Mouse (Mus musculus) lung, adult 2 months (tissue): ENCODE data around the gene Mllt3. TPM values are rescaled to one million over a fixed set of nuclear protein-coding genes. Genes with fewer than 3 reads are reported as not detected.

ENCODE experiments used
- DNase-seq: peaks from one replicate; pipeline ENCODE4 v3.0.0; 2022
- H3K4me1 ChIP-seq: fragments of 200-500 bp; 2 replicates; pipeline ENCODE4 v1.6.1; 2011; ENCODE audit warnings: low read length; ENCODE audit not compliant: control insufficient read depth, insufficient read depth
- H3K4me3 ChIP-seq: fragments of 200-500 bp; replicated peaks from 2 replicates; pipeline ENCODE3; 2011; ENCODE audit warnings: low read depth, mild to moderate bottlenecking, control low read depth, low read length; ENCODE audit errors: extremely low read depth
- CTCF ChIP-seq: fragments of 200-500 bp; IDR thresholded peaks from 2 replicates; pipeline ENCODE4 v1.5.1; 2011; ENCODE audit warnings: mild to moderate bottlenecking, low read length, control low read depth; ENCODE audit not compliant: insufficient read depth
- POLR2A ChIP-seq: fragments of 200-500 bp; IDR thresholded peaks from 2 replicates; pipeline ENCODE4 v1.6.1; 2011; ENCODE audit warnings: low read depth, mild to moderate bottlenecking, control low read depth, low read length, borderline replicate concordance; ENCODE audit errors: extremely low read depth
- WGBS: fragments of 180-500 bp; shearing (Covaris S2); methylation state at CpG from one replicate; pipeline ENCODE4 v1.1.7; 2018; 5-methylcytosine and 5-hydroxymethylcytosine counted together
- polyA plus RNA-seq: library from polyadenylated mRNA; depleted of rRNA; stranded (reverse); fragments of >200 nt; gene quantifications from 2 replicates; pipeline ENCODE4 v1.2.3, GENCODE M21; 2012

Mllt3 gene
- polyA plus RNA-seq, 1 experiment = 8.5 TPM

GRCm38 (mm10) chr4:87866564-87866963 is 166.6 kb downstream of the Mllt3 start:
- 73% methylated on average over 3 of the region's 3 CpGs for WGBS
- H3K4me1 ChIP-seq = no peaks in the 10 kb centered on the region
- H3K4me3 ChIP-seq = no peak overlapping the region
- TF ChIP-seq POLR2A = no peak
- TF ChIP-seq CTCF = no peak
- DNase-seq = no peak

- DNase-seq = no peak
- Histone ChIP-seq H3K4me1 (no peaks in the 10 kb centered on the region), H3K4me3 (no peak overlapping the region)
- no peak for TF ChIP-seq POLR2A
- TF ChIP-seq CTCF = no peak
- 58% methylated on average over 3 of the region's 3 CpGs for WGBS
Measured at GRCm38 (mm10) chr4:87865848-87866247, 167.3 kb downstream of the Mllt3 start.

- TF ChIP-seq POLR2A (no peak), CTCF (no peak)
- no peak overlapping the region for H3K4me3 ChIP-seq
- WGBS = 78% methylated on average over 3 of the region's 3 CpGs
- no peaks in the 10 kb centered on the region for H3K4me1 ChIP-seq
- DNase-seq = no peak
Measured at GRCm38 (mm10) chr4:87865041-87865440, 168.1 kb downstream of the Mllt3 start.

GRCm38 (mm10) chr4:87863212-87863611 is 170.0 kb downstream of the Mllt3 start:
- 94% methylated on average over 5 of the region's 5 CpGs for WGBS
- TF ChIP-seq CTCF (no peak), POLR2A (no peak)

GRCm38 (mm10) chr4:87860723-87861122 is 172.4 kb downstream of the Mllt3 start:
- Histone ChIP-seq H3K4me1 (no peaks in the 10 kb centered on the region), H3K4me3 (no peak overlapping the region)
- no peak for DNase-seq
- 97% methylated on average over 5 of the region's 5 CpGs for WGBS
- TF ChIP-seq POLR2A (no peak), CTCF (no peak)

More at GRCm38 (mm10) chr4:87863212-87863611, 170.0 kb downstream of the Mllt3 start:
- H3K4me1 ChIP-seq = no peaks in the 10 kb centered on the region
- no peak for DNase-seq
- H3K4me3 ChIP-seq = no peak overlapping the region

GRCm38 (mm10) chr4:87859148-87859547 is 174.0 kb downstream of the Mllt3 start:
- TF ChIP-seq CTCF = no peak
- TF ChIP-seq POLR2A = no peak
- no peaks in the 10 kb centered on the region for H3K4me1 ChIP-seq
- DNase-seq = no peak
- H3K4me3 ChIP-seq = no peak overlapping the region
- 71% methylated on average over 4 of the region's 4 CpGs for WGBS

GRCm38 (mm10) chr4:87857982-87858381 is 175.2 kb downstream of the Mllt3 start:
- H3K4me1 ChIP-seq = no peaks in the 10 kb centered on the region
- no peak for DNase-seq
- 96% methylated on average over 1 of the region's 1 CpGs for WGBS
- no peak overlapping the region for H3K4me3 ChIP-seq
- TF ChIP-seq POLR2A (no peak), CTCF (no peak)

GRCm38 (mm10) chr4:87852461-87852860 is 180.7 kb downstream of the Mllt3 start:
- no peaks in the 10 kb centered on the region; the same call in 1 of the 2 replicates for H3K4me1 ChIP-seq
- TF ChIP-seq POLR2A (no peak), CTCF (no peak)
- H3K4me3 ChIP-seq = no peak overlapping the region
- WGBS = 73% methylated on average over 2 of the region's 2 CpGs
- no peak for DNase-seq

GRCm38 (mm10) chr4:87850051-87850450 is 183.1 kb downstream of the Mllt3 start:
- H3K4me3 ChIP-seq = no peak overlapping the region
- no peaks in the 10 kb centered on the region; the same call in 1 of the 2 replicates for H3K4me1 ChIP-seq
- TF ChIP-seq CTCF = no peak
- TF ChIP-seq POLR2A = no peak
- DNase-seq = no peak
- WGBS = 94% methylated on average over 5 of the region's 5 CpGs

- no peak for DNase-seq
- no peak for TF ChIP-seq POLR2A
- no peak for TF ChIP-seq CTCF
- Histone ChIP-seq H3K4me1 (no peaks in the 10 kb centered on the region), H3K4me3 (no peak overlapping the region)
- 75% methylated on average over 6 of the region's 6 CpGs for WGBS
Measured at GRCm38 (mm10) chr4:87844668-87845210, 188.4 kb downstream of the Mllt3 start.
